Mouse (Mus musculus) G1E (cell line): Measurements from ENCODE around the gene Cep85l.

Experiments
- CTCF ChIP-seq: IDR thresholded peaks from 2 replicates; pipeline ENCODE4 v1.5.1; 2012; ENCODE audit warnings: low read depth, low read length, inconsistent platforms, mixed read lengths
- POLR2AphosphoS5 ChIP-seq: IDR thresholded peaks from 2 replicates; pipeline ENCODE4 v1.6.1; 2012; ENCODE audit warnings: low read depth, low read length, inconsistent platforms; ENCODE audit not compliant: insufficient replicate concordance

DNA sequence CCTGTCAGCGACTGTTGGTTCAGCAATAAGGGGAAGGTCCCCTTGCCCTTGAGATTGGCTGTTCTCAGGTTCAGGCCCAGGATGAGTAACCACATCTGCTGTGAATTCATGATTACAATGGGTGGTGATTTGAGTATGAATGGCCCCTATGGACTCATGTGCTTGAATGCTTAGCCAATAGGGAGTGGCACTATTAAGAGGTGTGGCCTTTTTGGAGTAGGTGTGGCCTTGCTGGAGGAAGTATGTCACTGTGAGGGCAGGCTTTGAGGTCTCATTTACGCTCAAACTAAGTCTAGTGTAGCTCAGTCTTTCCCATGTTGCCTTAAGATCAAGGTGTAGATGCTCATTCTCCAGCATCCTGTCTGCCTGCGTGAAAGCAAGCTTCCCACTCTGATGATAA, 33.2 kb upstream of the Cep85l start:
- no peak for TF ChIP-seq CTCF
- no peak for TF ChIP-seq POLR2AphosphoS5
